Mouse (Mus musculus) testis, adult 2 months (tissue): ENCODE measurements around the gene Pla2g1b. TPM values are rescaled to one million over a fixed set of nuclear protein-coding genes. Genes with fewer than 3 reads are reported as not detected.

Source experiments
- H3K27ac ChIP-seq: fragments of 200-500 bp; 2 replicates; pipeline ENCODE4 v1.5.1; 2012; ENCODE audit warnings: low read depth, low read length; ENCODE audit not compliant: control insufficient read depth, insufficient read depth
- H3K27me3 ChIP-seq: fragments of 200-500 bp; 2 replicates; pipeline ENCODE4 v1.6.1; 2012; ENCODE audit warnings: mild to moderate bottlenecking, low read length, moderate library complexity; ENCODE audit not compliant: control insufficient read depth, insufficient read depth
- H3K36me3 ChIP-seq: fragments of 200-500 bp; 2 replicates; pipeline ENCODE4 v1.6.1; 2012; ENCODE audit warnings: mild to moderate bottlenecking, low read length; ENCODE audit not compliant: control insufficient read depth, insufficient read depth
- H3K4me1 ChIP-seq: fragments of 200-500 bp; 2 replicates; pipeline ENCODE4 v1.6.1; 2012; ENCODE audit warnings: low read length; ENCODE audit not compliant: control insufficient read depth, insufficient read depth
- H3K4me3 ChIP-seq: fragments of 200-500 bp; 2 replicates; pipeline ENCODE4 v1.5.1; 2012; ENCODE audit warnings: low read depth, mild to moderate bottlenecking, low read length, moderate library complexity, mixed read lengths; ENCODE audit not compliant: control insufficient read depth
- CTCF ChIP-seq: fragments of 200-500 bp; IDR thresholded peaks from 2 replicates; pipeline ENCODE4 v1.5.1; 2012; ENCODE audit warnings: low read depth, mild to moderate bottlenecking, inconsistent platforms, low read length, moderate library complexity; ENCODE audit not compliant: control insufficient read depth, insufficient read depth, insufficient replicate concordance
- POLR2A ChIP-seq: fragments of 200-500 bp; IDR thresholded peaks from 2 replicates; pipeline ENCODE4 v1.6.1; 2012; ENCODE audit warnings: low read depth, mild to moderate bottlenecking, inconsistent platforms, low read length, moderate library complexity; ENCODE audit not compliant: control insufficient read depth
- polyA plus RNA-seq: library from polyadenylated mRNA; depleted of rRNA; stranded (reverse); fragments of >200 nt; gene quantifications from 2 replicates; pipeline ENCODE4 v1.2.3, GENCODE M21; 2012; rRNA removed

The Pla2g1b gene
- polyA plus RNA-seq, 1 experiment: 0.64 TPM

DNA sequence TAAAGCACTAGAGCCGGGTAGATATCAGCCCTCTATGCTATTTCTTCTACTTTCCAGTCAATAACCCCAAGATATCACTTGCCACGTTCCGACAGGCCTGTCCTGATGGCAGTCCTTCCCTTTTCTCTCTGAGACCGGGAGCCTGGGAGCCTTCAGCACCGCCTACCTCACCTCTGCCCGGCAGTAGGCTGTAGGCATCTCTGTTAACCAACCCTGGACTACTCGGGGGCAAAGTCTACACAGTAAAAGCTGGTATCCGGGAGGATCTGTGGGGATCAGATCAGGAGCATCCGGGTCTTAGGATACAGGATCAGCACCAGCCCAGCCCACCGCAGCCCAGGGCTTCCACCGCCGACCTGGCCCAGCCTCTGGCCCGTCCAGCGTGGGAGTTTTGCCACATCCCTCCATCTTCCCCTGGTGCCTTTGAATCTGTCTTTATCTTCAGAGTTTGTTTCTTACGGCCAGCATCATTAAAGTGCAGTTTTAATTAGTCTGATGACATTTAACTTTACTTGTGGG lies 57.0 kb downstream of the Pla2g1b start:
- H3K4me1 ChIP-seq: peaks cover 20% of the 10 kb centered on the region
- TF ChIP-seq CTCF: no peak
- no peak for TF ChIP-seq POLR2A
- H3K4me3 ChIP-seq: no peak overlapping the region
- no peaks in the 10 kb centered on the region for H3K36me3 ChIP-seq
- no peaks in the 10 kb centered on the region for H3K27me3 ChIP-seq
- no peak overlapping the region for H3K27ac ChIP-seq

DNA sequence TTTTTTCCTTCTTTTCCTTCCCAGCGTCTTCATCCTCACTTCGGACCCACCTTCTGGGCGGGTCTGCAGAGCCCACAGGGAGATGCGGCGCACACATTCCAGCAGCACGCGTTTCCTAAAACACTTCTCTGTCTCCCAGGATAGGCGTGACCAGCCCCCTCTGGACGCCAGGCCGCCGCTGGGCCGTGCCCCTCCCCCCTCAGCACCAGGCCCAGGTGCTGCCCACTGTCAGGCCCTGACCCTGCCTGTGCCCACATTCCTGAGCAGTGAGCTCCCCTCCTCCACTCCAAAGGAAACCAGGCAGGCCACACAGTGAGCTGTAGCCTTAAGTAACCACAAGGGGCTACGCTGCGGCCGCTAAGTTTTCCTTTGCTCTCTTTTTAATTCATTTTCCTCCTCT lies 57.9 kb downstream of the Pla2g1b start:
- Histone ChIP-seq H3K4me1 (peaks cover 20% of the 10 kb centered on the region), H3K36me3 (no peaks in the 10 kb centered on the region), H3K27ac (no peak overlapping the region), H3K4me3 (no peak overlapping the region), H3K27me3 (no peaks in the 10 kb centered on the region)
- TF ChIP-seq CTCF: no peak

Other genes starting within 250 kb of the Pla2g1b start
- 15.5 and 16.2 TPM in 2 replicates for gene Pop5, start 230.4 kb upstream of the Pla2g1b start, polyA plus RNA-seq
- 240 and 247 TPM in 2 replicates for gene Rnf10, start 193.4 kb upstream of the Pla2g1b start, polyA plus RNA-seq
- 12.2 and 14.0 TPM in 2 replicates for gene Coq5, start 186.6 kb upstream of the Pla2g1b start, polyA plus RNA-seq
- 559 and 571 TPM in 2 replicates for gene Dynll1, start 165.3 kb upstream of the Pla2g1b start, polyA plus RNA-seq
- 43.9 and 45.5 TPM in 2 replicates for gene Srsf9, start 139.1 kb upstream of the Pla2g1b start, polyA plus RNA-seq
- gene Gatc, start 125.1 kb upstream of the Pla2g1b start, polyA plus RNA-seq: 11.6 and 16.0 TPM in 2 replicates
- gene Triap1, start 125.0 kb upstream of the Pla2g1b start, polyA plus RNA-seq: 7.6 and 8.0 TPM in 2 replicates
- gene Cox6a1, start 117.3 kb upstream of the Pla2g1b start, polyA plus RNA-seq: 619 and 765 TPM in 2 replicates
- gene Msi1, start 36.7 kb upstream of the Pla2g1b start, polyA plus RNA-seq: 61.9 and 63.9 TPM in 2 replicates
- gene Sirt4, start 18.5 kb downstream of the Pla2g1b start, polyA plus RNA-seq: 34.6 and 38.4 TPM in 2 replicates
- gene Pxn, start 40.4 kb downstream of the Pla2g1b start, polyA plus RNA-seq: 81.6 and 82.6 TPM in 2 replicates
- gene Rplp0, start 93.2 kb downstream of the Pla2g1b start, polyA plus RNA-seq: 1,431 and 1,500 TPM in 2 replicates
- gene Gcn1l1, start 99.0 kb downstream of the Pla2g1b start, polyA plus RNA-seq: 67.7 and 77.1 TPM in 2 replicates
- 14.9 and 15.4 TPM in 2 replicates for gene Rab35, start 165.6 kb downstream of the Pla2g1b start, polyA plus RNA-seq